Mouse (Mus musculus): Measurements from ENCODE around the gene Zfp553. TPM values are rescaled to one million over a fixed set of nuclear protein-coding genes. Genes with fewer than 3 reads are reported as not detected.

Zfp553 gene
- total RNA-seq, 2 experiments from 2014 or later: 19.3 to 19.6 TPM

- no peak for DNase-seq (ENCODE audit: low spot score in 2 of 2)
Measured at GRCm38 (mm10) chr7:127270256-127270655, 37.4 kb downstream of the Zfp553 start.

GRCm38 (mm10) chr7:127270666-127271065 lies 37.8 kb downstream of the Zfp553 start:
- no peak for DNase-seq (ENCODE audit: low spot score in 2 of 2)

DNA sequence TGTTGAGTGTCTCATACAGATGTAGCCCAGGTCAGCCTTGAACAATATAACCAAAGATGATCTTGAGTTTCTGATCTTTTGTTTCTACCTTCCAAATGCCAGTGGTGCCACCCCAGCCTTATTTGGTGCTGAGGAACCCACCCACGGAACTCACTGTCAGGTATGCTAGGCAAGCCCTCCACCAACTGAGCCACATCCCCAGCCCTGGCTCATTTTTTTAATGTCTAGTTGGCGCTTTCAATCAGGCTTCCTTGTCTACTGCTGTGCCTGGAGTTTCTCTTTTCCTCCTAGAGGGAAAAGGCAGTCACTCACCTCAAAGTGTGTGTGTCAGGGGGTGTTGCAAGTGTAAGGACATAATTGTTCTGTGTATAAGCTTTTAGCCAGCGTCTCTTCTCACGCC lies 38.2 kb downstream of the Zfp553 start:
- no peak for DNase-seq (ENCODE audit: low spot score in 2 of 2)

DNA sequence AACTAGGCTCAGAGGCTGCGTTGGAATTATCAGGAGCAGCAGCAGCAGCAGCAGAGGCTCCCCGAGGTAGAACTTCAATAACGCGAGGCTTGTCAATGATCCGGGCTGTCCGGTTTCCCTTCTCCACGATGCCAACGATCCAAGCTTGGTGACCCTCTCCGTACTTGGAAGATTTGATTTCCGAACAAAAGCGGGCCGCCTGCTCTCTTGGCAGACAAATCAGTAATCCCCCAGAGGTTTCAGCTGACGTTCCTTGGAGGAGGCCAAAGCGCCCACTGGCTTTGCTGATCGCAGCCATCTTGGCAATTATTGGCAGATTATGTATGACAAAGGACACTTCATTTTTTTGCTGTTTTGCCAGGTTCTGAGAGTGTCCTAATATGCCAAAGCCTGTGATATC lies 39.7 kb downstream of the Zfp553 start:
- DNase-seq (ENCODE audit: low spot score in 2 of 2): no peak

DNA sequence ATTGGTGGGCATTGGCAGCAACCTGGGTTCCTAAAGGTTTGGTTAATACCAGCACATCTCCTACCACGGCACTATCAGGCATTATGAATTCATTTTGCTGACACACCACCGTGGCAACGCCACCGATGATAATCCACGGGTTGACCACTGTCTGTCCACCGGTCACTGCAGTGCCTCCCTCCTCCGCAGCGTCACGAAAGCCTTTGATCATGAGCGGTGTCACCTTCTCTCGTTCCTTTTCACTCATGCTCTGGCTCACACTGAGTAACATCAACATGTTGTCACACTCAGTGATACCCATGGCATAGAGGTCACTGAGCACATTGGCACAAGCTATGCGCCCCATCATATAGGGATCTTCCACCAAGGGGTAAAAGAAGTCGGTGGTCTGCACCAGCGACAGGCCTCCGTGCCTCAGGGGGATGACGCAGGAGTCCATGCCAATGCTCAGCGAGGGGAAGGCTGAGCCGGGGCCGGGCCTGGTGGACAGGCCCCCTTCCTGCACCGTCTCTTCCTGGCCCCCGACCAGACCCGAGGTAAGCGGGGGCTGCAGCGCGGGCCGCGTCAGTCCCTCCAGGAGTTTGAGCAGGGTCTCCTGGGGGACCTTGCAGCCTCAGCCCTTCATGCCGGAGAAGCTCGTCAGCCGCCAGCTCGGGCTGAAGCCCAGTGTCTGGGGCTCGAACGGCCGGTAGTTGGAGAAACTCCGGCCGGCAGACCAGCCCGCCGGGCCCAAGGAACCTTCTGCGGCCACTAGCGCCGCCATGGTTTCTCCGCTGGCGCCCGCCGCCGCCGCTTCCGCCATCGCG lies 40.5 kb downstream of the Zfp553 start:
- peak in 1 of 2 experiments; percentile 55 for DNase-seq (ENCODE audit: low spot score in 2 of 2)

- peak; percentile 96 for DNase-seq (ENCODE audit: low spot score in 2 of 2)
Measured at GRCm38 (mm10) chr7:127273925-127274789, 41.3 kb downstream of the Zfp553 start, which contains the start of gene Sephs2. TSS of gene Sephs2 (minus strand) at chr7:127274055.

DNA sequence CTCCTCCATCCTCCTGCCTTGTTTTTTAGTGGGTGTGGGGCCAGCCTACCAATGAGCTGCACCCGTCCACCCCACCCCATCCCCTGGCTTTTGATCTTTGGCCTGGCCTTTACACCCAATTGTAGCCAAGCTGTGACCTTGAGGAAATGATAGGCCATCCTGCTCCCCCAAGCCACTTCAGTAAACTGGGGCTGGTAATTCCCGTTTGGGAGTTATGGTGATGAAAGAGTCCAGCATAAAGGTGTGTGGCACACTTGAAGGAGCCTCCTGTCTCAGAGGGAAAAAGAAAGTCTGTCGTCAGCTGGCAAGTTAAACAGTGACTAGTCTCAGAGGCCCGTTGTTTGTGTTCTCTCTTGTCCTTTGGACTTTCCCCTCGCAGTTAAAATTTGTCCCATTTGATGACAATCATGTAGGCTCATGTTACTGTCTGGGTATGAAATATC lies 43.7 kb downstream of the Zfp553 start:
- no peak for DNase-seq (ENCODE audit: low spot score in 2 of 2)

DNA sequence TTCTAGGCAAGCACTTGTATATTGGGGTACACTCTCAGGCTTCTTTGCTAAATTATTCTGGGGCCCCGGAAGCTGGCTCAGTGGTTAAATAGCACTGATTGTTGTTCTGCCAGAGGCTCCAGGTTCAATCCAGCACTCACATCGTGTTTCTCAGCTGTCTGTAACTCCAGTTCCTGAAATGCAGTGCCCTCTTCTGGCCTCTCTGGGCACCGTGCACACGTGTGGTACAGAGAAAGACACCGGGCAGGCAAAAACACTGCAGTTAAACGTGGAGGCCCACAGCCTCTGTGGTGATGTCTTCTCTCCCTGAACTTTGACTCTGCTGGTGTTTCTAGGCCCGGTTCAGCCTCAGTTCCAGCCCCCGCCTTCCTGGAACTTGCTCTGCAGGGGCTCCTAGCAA lies 45.5 kb downstream of the Zfp553 start:
- no peak for DNase-seq (ENCODE audit: low spot score in 2 of 2)

- DNase-seq (ENCODE audit: low spot score in 2 of 2): no peak
Measured at GRCm38 (mm10) chr7:127280092-127280491, 47.2 kb downstream of the Zfp553 start.

DNA sequence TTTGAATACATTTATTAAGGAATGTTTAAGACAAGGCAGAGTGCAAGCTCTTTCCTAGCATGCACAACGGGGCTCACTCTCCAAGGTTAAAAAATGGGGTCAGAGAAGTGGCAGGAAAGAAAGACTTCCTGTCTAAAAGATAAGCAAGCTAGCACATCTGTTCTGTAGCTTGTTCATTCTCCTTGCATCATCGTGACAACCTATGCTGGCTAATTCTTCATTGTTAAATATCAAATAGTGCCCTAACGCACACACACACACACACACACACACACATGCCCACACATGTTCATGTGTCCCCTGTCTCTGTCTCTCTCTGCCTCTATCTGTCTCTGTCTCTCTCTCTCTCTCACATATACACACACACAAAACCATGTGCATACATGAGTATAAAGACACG lies 48.3 kb downstream of the Zfp553 start:
- no peak for DNase-seq (ENCODE audit: low spot score in 2 of 2)

GRCm38 (mm10) chr7:127282190-127282589 lies 49.3 kb downstream of the Zfp553 start:
- no peak for DNase-seq (ENCODE audit: low spot score in 2 of 2)

DNA sequence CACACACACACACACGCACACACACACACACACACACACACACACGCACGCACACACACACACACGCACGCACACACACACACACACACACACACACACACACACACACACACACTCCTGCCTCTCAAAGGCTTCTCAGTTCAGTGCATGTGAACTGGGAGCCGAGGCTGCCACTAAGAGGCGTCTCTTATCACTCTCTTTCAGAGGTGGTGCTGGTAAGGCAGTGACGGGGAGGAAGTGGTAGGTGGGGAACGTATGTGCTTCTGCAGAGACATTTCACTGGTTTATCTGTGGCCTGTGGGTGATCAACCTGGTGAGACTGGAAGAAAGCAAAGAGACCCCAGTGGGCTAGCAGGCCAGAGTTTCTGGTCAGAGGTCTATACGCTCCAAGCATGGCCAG lies 52.3 kb downstream of the Zfp553 start:
- no peak for DNase-seq (ENCODE audit: low spot score in 2 of 2)

Other genes starting within 250 kb of the Zfp553 start
- 1 to 10 TPM; 5.6 to 6.2 TPM for gene Mvp, start 218.4 kb upstream of the Zfp553 start, total RNA-seq (2021)
- under 1 TPM in 1 of 2 experiments, not detected in 1; 0.62 TPM for gene Pagr1b, start 216.6 kb upstream of the Zfp553 start, total RNA-seq (2021)
- 10 to 100 TPM; 24.9 to 34.2 TPM for gene Pagr1a, start 215.7 kb upstream of the Zfp553 start, total RNA-seq (2021)
- gene Gm42742, start 212.0 kb upstream of the Zfp553 start, total RNA-seq (2021): 10 to 100 TPM; 33.4 to 34.8 TPM
- gene Prrt2, start 211.8 kb upstream of the Zfp553 start, total RNA-seq (2021): 100 to 1,000 TPM; 146 to 184 TPM
- gene Maz, start 206.0 kb upstream of the Zfp553 start, total RNA-seq (2021): 100 to 1,000 TPM; 283 to 292 TPM
- 10 to 100 TPM; 12.6 to 16.5 TPM for gene Kif22, start 190.6 kb upstream of the Zfp553 start, total RNA-seq (2021)
- gene Zg16, start 145.7 kb upstream of the Zfp553 start, total RNA-seq (2021): not detected
- 1 to 10 TPM; 1.3 to 1.4 TPM for gene AI467606, start 141.7 kb upstream of the Zfp553 start, total RNA-seq (2021)
- gene Qprt, start 110.8 kb upstream of the Zfp553 start, total RNA-seq (2021): under 1 TPM; 0.20 to 0.57 TPM
- under 1 TPM; 0.33 to 0.55 TPM for gene Spn, start 95.2 kb upstream of the Zfp553 start, total RNA-seq (2021)
- 10 to 100 TPM; 70.5 to 75.5 TPM for gene Cd2bp2, start 37.0 kb upstream of the Zfp553 start, total RNA-seq (2021)
- gene Tbc1d10b, start 24.6 kb upstream of the Zfp553 start, total RNA-seq (2021): 10 to 100 TPM; 84.6 to 95.4 TPM
- gene Mylpf, start 24.2 kb upstream of the Zfp553 start, total RNA-seq (2021): 1 to 10 TPM; 1.3 to 3.3 TPM
- gene Sept1, start 69 bp downstream of the Zfp553 start, total RNA-seq (2021): 1 to 10 TPM; 5.5 to 5.9 TPM
- gene Zfp771, start 11.2 kb downstream of the Zfp553 start, total RNA-seq (2021): 10 to 100 TPM; 56.7 to 67.0 TPM
- gene Dctpp1, start 27.6 kb downstream of the Zfp553 start, total RNA-seq (2021): 10 to 100 TPM; 36.0 to 37.1 TPM
- 10 to 100 TPM; 45.7 to 49.4 TPM for gene Sephs2, start 41.0 kb downstream of the Zfp553 start, total RNA-seq (2021)
- under 1 TPM; 0.51 to 0.89 TPM for gene Itgal, start 63.2 kb downstream of the Zfp553 start, total RNA-seq (2021)
- gene Zfp768, start 112.5 kb downstream of the Zfp553 start, total RNA-seq (2021): 10 to 100 TPM; 11.9 to 13.5 TPM
- gene Zfp747, start 143.0 kb downstream of the Zfp553 start, total RNA-seq (2021): 1 to 10 TPM; 7.3 to 7.5 TPM
- 1 to 10 TPM; 3.3 TPM for gene 9130019O22Rik, start 154.1 kb downstream of the Zfp553 start, total RNA-seq (2021)
- gene E430018J23Rik, start 160.6 kb downstream of the Zfp553 start, total RNA-seq (2021): 1 to 10 TPM; 5.4 to 6.4 TPM
- 1 to 10 TPM; 4.1 to 4.4 TPM for gene Zfp764, start 173.8 kb downstream of the Zfp553 start, total RNA-seq (2021)
- 10 to 100 TPM; 10.0 to 11.7 TPM for gene Zfp688, start 189.0 kb downstream of the Zfp553 start, total RNA-seq (2021)
- gene Zfp689, start 216.1 kb downstream of the Zfp553 start, total RNA-seq (2021): 1 to 10 TPM; 7.5 to 7.7 TPM
- gene Prr14, start 226.6 kb downstream of the Zfp553 start, total RNA-seq (2021): 10 to 100 TPM; 31.6 to 34.8 TPM
- gene Fbrs, start 246.1 kb downstream of the Zfp553 start, total RNA-seq (2021): 10 to 100 TPM; 60.0 to 63.1 TPM

All from layer of hippocampus, postnatal 10 days (tissue).